Mouse (Mus musculus) myocyte (in vitro differentiated cells): ENCODE results near the gene Armh4. TPM values are rescaled to one million over a fixed set of nuclear protein-coding genes. Genes with fewer than 3 reads are reported as not detected.

Experiments used
- H3K27me3 ChIP-seq: one replicate; pipeline ENCODE4 v1.6.1; 2011; ENCODE audit not compliant: control insufficient read depth, insufficient read depth, insufficient read length
- H3K36me3 ChIP-seq: one replicate; pipeline ENCODE4 v1.6.1; 2011; ENCODE audit not compliant: control insufficient read depth, insufficient read depth
- H3K4me2 ChIP-seq: one replicate; pipeline ENCODE4 v1.6.1; 2011; ENCODE audit warnings: low read depth, control low read depth
- H3K4me3 ChIP-seq: one replicate; pipeline ENCODE4 v1.5.1; 2011; ENCODE audit warnings: mild to moderate bottlenecking, control low read depth, moderate library complexity
- H3K79me2 ChIP-seq: one replicate; pipeline ENCODE4 v1.6.1; 2011; ENCODE audit not compliant: control insufficient read depth, insufficient read depth
- H3ac ChIP-seq: one replicate; pipeline ENCODE4 v1.6.1; 2011; ENCODE audit not compliant: control insufficient read depth, insufficient read length
- CEBPB ChIP-seq: IDR thresholded peaks from 2 replicates; pipeline ENCODE4 v1.6.1; 2011; ENCODE audit warnings: mild to moderate bottlenecking, moderate library complexity; ENCODE audit not compliant: poor library complexity, insufficient read depth, severe bottlenecking
- E2F4 ChIP-seq: IDR thresholded peaks from one replicate; pipeline ENCODE4 v1.6.1; 2011; ENCODE audit warnings: mild to moderate bottlenecking, control low read depth, moderate library complexity; ENCODE audit not compliant: insufficient read depth
- MAX ChIP-seq: IDR thresholded peaks from one replicate; pipeline ENCODE4 v1.6.1; 2011; ENCODE audit warnings: low read depth, mild to moderate bottlenecking, control low read depth
- MYOD1 ChIP-seq, 3 experiments: IDR thresholded peaks; one replicate each; pipeline ENCODE4 v1.6.1; 2011; ENCODE audit warnings: control low read depth in 2 of 3, low read depth in 2 of 3, mild to moderate bottlenecking in 2 of 3, moderate library complexity in 1 of 3; ENCODE audit not compliant: insufficient read length in 2 of 3, control insufficient read depth in 1 of 3
- MYOG ChIP-seq, 3 experiments: IDR thresholded peaks; one replicate each; pipeline ENCODE4 v1.6.1; 2011; ENCODE audit warnings: control low read depth in 2 of 3, low read depth in 2 of 3, mild to moderate bottlenecking in 2 of 3; ENCODE audit not compliant: insufficient read length in 2 of 3, control insufficient read depth in 1 of 3, insufficient read depth in 1 of 3
- POLR2A ChIP-seq: IDR thresholded peaks from one replicate; pipeline ENCODE4 v1.6.1; 2011; ENCODE audit warnings: low read depth, mild to moderate bottlenecking, control low read depth, moderate library complexity; ENCODE audit not compliant: insufficient read length
- POLR2AphosphoS2 ChIP-seq: IDR thresholded peaks from one replicate; pipeline ENCODE4 v1.6.1; 2011; ENCODE audit warnings: low read depth, control low read depth; ENCODE audit not compliant: insufficient read length
- REST ChIP-seq: IDR thresholded peaks from one replicate; pipeline ENCODE4 v1.6.1; 2011; ENCODE audit warnings: mild to moderate bottlenecking, control low read depth, moderate library complexity; ENCODE audit not compliant: insufficient read depth, insufficient read length
- SRF ChIP-seq: IDR thresholded peaks from one replicate; pipeline ENCODE4 v1.6.1; 2011; ENCODE audit warnings: low read depth; ENCODE audit not compliant: control insufficient read depth, insufficient read length
- TCF12 ChIP-seq: IDR thresholded peaks from one replicate; pipeline ENCODE4 v1.6.1; 2011; ENCODE audit warnings: mild to moderate bottlenecking, control low read depth; ENCODE audit not compliant: poor library complexity, insufficient read depth, severe bottlenecking
- TCF3 ChIP-seq: IDR thresholded peaks from one replicate; pipeline ENCODE4 v1.6.1; 2011; ENCODE audit warnings: low read depth, control low read depth; ENCODE audit not compliant: insufficient read length
- USF1 ChIP-seq: IDR thresholded peaks from one replicate; pipeline ENCODE4 v1.6.1; 2011; ENCODE audit warnings: low read depth, mild to moderate bottlenecking, control low read depth, moderate library complexity
- polyA plus RNA-seq: library from polyadenylated mRNA; unstranded; fragments of >200 nt; fragmentation: generic; extraction: Trizol; gene quantifications from one replicate; pipeline ENCODE4 v1.2.1, GENCODE M21; 2012; ENCODE audit warnings: missing spikeins

Gene Armh4
- polyA plus RNA-seq, 1 experiment, result 0.18 TPM

DNA sequence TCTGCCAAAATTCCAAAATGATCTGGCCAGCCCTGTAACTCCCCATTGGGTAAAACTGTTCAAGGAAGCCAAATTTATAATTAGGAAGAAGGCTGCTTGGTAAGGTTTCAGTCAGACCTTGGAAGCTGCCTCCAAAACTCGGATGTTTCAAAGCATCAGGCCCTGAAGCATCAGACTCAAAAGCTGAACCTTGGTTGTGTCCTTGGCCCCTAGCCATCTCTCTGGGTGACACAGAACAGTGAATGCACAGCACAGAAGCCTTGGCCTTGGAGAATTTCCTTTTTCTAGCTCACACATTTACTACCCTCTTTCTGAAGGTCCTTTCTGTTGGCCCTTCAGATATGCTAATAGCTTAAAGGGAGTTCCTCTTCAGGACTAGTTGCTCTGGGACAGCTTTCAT is 134.0 kb downstream of the Armh4 start:
- H3K27me3 ChIP-seq, result no peaks in the 10 kb centered on the region
- no peak overlapping the region for H3K4me2 ChIP-seq
- H3K36me3 ChIP-seq, result no peaks in the 10 kb centered on the region
- H3K4me3 ChIP-seq, result no peak overlapping the region
- no peak overlapping the region for H3ac ChIP-seq
- TF ChIP-seq POLR2AphosphoS2, result no peak
- no peak for TF ChIP-seq USF1
- TF ChIP-seq CEBPB, result no peak
- no peak for TF ChIP-seq TCF3
- no peak for TF ChIP-seq MAX
- no peak for TF ChIP-seq POLR2A
- TF ChIP-seq MYOD1 (IDR thresholded peaks at IDR 0.05; ENCODE audit: control insufficient read depth in 1 of 3, insufficient read length in 2 of 3, low read depth in 2 of 3), result no peak
- no peak for TF ChIP-seq SRF
- no peak for TF ChIP-seq E2F4
- TF ChIP-seq TCF12, result no peak
- no peaks in the 10 kb centered on the region for H3K79me2 ChIP-seq

DNA sequence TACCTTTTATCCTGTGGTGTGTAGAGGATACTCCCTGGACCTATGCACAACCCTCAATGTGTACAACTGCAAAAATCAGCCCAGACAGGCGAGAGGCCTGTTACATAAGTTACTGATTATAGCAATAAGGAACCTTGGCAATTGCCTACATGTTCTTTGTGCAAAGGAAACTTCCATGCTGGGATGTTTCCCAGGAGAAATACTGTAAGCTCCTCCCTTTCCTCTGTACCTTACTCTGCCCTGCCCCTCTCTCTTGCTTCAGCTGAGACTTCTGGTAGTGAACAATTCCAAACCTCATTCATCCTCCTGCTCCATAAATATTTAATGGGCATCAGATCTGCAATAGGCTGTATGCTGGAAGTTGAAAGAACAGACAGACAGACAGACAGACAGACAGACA is 145.8 kb downstream of the Armh4 start:
- H3K4me2 ChIP-seq, result no peak overlapping the region

GRCm38 (mm10) chr14:49626055-49626454 is 157.1 kb downstream of the Armh4 start:
- no peaks in the 10 kb centered on the region for H3K79me2 ChIP-seq
- H3K36me3 ChIP-seq, result no peaks in the 10 kb centered on the region
- H3K4me3 ChIP-seq, result no peak overlapping the region
- no peak overlapping the region for H3ac ChIP-seq
- H3K27me3 ChIP-seq, result no peaks in the 10 kb centered on the region
- TF ChIP-seq POLR2AphosphoS2, result no peak
- TF ChIP-seq E2F4, result no peak
- no peak for TF ChIP-seq MYOG (IDR thresholded peaks at IDR 0.05; ENCODE audit: control insufficient read depth in 1 of 3, insufficient read depth in 1 of 3, insufficient read length in 2 of 3, low read depth in 2 of 3)
- no peak for TF ChIP-seq TCF12
- no peak for TF ChIP-seq SRF
- TF ChIP-seq REST, result no peak
- TF ChIP-seq USF1, result no peak
- no peak for TF ChIP-seq TCF3
- TF ChIP-seq POLR2A, result no peak
- TF ChIP-seq MAX, result no peak
- TF ChIP-seq MYOD1 (IDR thresholded peaks at IDR 0.05; ENCODE audit: control insufficient read depth in 1 of 3, insufficient read length in 2 of 3, low read depth in 2 of 3), result no peak
- TF ChIP-seq CEBPB, result no peak
- H3K4me2 ChIP-seq, result no peak overlapping the region

More for the DNA sequence above, 145.8 kb downstream of the Armh4 start:
- Histone ChIP-seq H3K27me3 (no peaks in the 10 kb centered on the region), H3ac (no peak overlapping the region), H3K36me3 (no peaks in the 10 kb centered on the region), H3K4me3 (no peak overlapping the region), H3K79me2 (no peaks in the 10 kb centered on the region)
- TF ChIP-seq E2F4 (no peak), SRF (no peak), POLR2AphosphoS2 (no peak), MYOD1 (IDR thresholded peaks at IDR 0.05; ENCODE audit: control insufficient read depth in 1 of 3, insufficient read length in 2 of 3, low read depth in 2 of 3) (no peak), CEBPB (no peak), USF1 (no peak), TCF12 (no peak), POLR2A (no peak), MYOG (IDR thresholded peaks at IDR 0.05; ENCODE audit: control insufficient read depth in 1 of 3, insufficient read depth in 1 of 3, insufficient read length in 2 of 3, low read depth in 2 of 3) (no peak), MAX (no peak)

Other genes starting within 250 kb of the Armh4 start
- gene Olfr722, start 118.6 kb upstream of the Armh4 start, polyA plus RNA-seq, result not detected
- gene Olfr723, start 148.4 kb upstream of the Armh4 start, polyA plus RNA-seq, result not detected
- gene Olfr724, start 179.9 kb upstream of the Armh4 start, polyA plus RNA-seq, result not detected